Mouse (Mus musculus): Measurements from ENCODE around the gene Majin. TPM values are rescaled to one million over a fixed set of nuclear protein-coding genes. Genes with fewer than 3 reads are reported as not detected.

The Majin gene
- polyA plus RNA-seq, 1 experiment from 2014 or later: not detected

GRCm38 (mm10) chr19:6264945-6265344 lies 80.8 kb downstream of the Majin start:
- peak overlapping the region; percentile 98 for H3K27ac ChIP-seq (ENCODE audit: low read length)
- no peaks in the 10 kb centered on the region for H3K27me3 ChIP-seq (replicated peaks; ENCODE audit: control insufficient read depth, insufficient read depth, low read length)
- peak overlapping the region; percentile 58 for H3K4me3 ChIP-seq (ENCODE audit: low read length)
- 67% methylated on average over 8 of the region's 8 CpGs for WGBS
- no peaks in the 10 kb centered on the region for H3K9me3 ChIP-seq (ENCODE audit: control insufficient read depth, low read length)
- peak overlapping the region; percentile 76 for H3K9ac ChIP-seq (ENCODE audit: low read depth, low read length)
- H3K36me3 ChIP-seq (ENCODE audit: control insufficient read depth, insufficient read depth, low read length): peaks cover 16% of the 10 kb centered on the region
- no peak for ATAC-seq
- peak overlapping the region; percentile 49 for H3K4me2 ChIP-seq (ENCODE audit: low read depth, low read length)
- H3K4me1 ChIP-seq (ENCODE audit: control insufficient read depth, insufficient read depth, low read length): peaks cover 12% of the 10 kb centered on the region; the same call in 1 of the 2 replicates

- Histone ChIP-seq H3K36me3 (ENCODE audit: control insufficient read depth, insufficient read depth, low read length) (peaks cover 8% of the 10 kb centered on the region), H3K4me3 (ENCODE audit: low read length) (peak overlapping the region; percentile 58), H3K9me3 (ENCODE audit: control insufficient read depth, low read length) (no peaks in the 10 kb centered on the region), H3K4me2 (ENCODE audit: low read depth, low read length) (peak overlapping the region; percentile 49), H3K9ac (ENCODE audit: low read depth, low read length) (peak overlapping the region; percentile 76), H3K27ac (ENCODE audit: low read length) (peak overlapping the region; percentile 98), H3K4me1 (ENCODE audit: control insufficient read depth, insufficient read depth, low read length) (peaks cover 12% of the 10 kb centered on the region; the same call in 1 of the 2 replicates), H3K27me3 (replicated peaks; ENCODE audit: control insufficient read depth, insufficient read depth, low read length) (no peaks in the 10 kb centered on the region)
- WGBS: 56% methylated on average over 6 of the region's 6 CpGs
- no peak for ATAC-seq
These were observed 81.6 kb downstream of the Majin start for GRCm38 (mm10) chr19:6265727-6266182.

- Histone ChIP-seq H3K27me3 (replicated peaks; ENCODE audit: control insufficient read depth, insufficient read depth, low read length) (no peaks in the 10 kb centered on the region), H3K36me3 (ENCODE audit: control insufficient read depth, insufficient read depth, low read length) (no peaks in the 10 kb centered on the region), H3K4me1 (ENCODE audit: control insufficient read depth, insufficient read depth, low read length) (peaks cover 11% of the 10 kb centered on the region), H3K9ac (ENCODE audit: low read depth, low read length) (peak overlapping the region; percentile 26; the same call in 1 of the 2 replicates), H3K27ac (ENCODE audit: low read length) (peak overlapping the region; percentile 63), H3K4me2 (ENCODE audit: low read depth, low read length) (no peak overlapping the region), H3K9me3 (ENCODE audit: control insufficient read depth, low read length) (no peaks in the 10 kb centered on the region), H3K4me3 (ENCODE audit: low read length) (no peak overlapping the region)
- WGBS: 53% methylated on average over 11 of the region's 11 CpGs
- no peak for ATAC-seq
These were observed 83.3 kb downstream of the Majin start for GRCm38 (mm10) chr19:6267306-6268169.

- Histone ChIP-seq H3K27me3 (replicated peaks; ENCODE audit: control insufficient read depth, insufficient read depth, low read length) (no peaks in the 10 kb centered on the region), H3K27ac (ENCODE audit: low read length) (peak overlapping the region; percentile 63), H3K4me1 (ENCODE audit: control insufficient read depth, insufficient read depth, low read length) (peaks cover 14% of the 10 kb centered on the region), H3K9me3 (ENCODE audit: control insufficient read depth, low read length) (no peaks in the 10 kb centered on the region), H3K36me3 (ENCODE audit: control insufficient read depth, insufficient read depth, low read length) (no peaks in the 10 kb centered on the region), H3K4me2 (ENCODE audit: low read depth, low read length) (no peak overlapping the region), H3K4me3 (ENCODE audit: low read length) (no peak overlapping the region), H3K9ac (ENCODE audit: low read depth, low read length) (peak overlapping the region; percentile 26; the same call in 1 of the 2 replicates)
- ATAC-seq: peak; percentile 20; the same call in 1 of the 2 replicates
- 15% methylated on average over 8 of the region's 8 CpGs for WGBS
These were observed 84.0 kb downstream of the Majin start for GRCm38 (mm10) chr19:6268170-6268528.

GRCm38 (mm10) chr19:6268670-6269132 lies 84.5 kb downstream of the Majin start:
- no peak overlapping the region for H3K4me3 ChIP-seq (ENCODE audit: low read length)
- no peaks in the 10 kb centered on the region for H3K9me3 ChIP-seq (ENCODE audit: control insufficient read depth, low read length)
- peaks cover 14% of the 10 kb centered on the region for H3K4me1 ChIP-seq (ENCODE audit: control insufficient read depth, insufficient read depth, low read length)
- 76% methylated on average over 7 of the region's 7 CpGs for WGBS
- ATAC-seq: no peak
- H3K27ac ChIP-seq (ENCODE audit: low read length): peak overlapping the region; percentile 63; the same call in 1 of the 2 replicates
- no peak overlapping the region for H3K4me2 ChIP-seq (ENCODE audit: low read depth, low read length)
- H3K9ac ChIP-seq (ENCODE audit: low read depth, low read length): no peak overlapping the region
- H3K36me3 ChIP-seq (ENCODE audit: control insufficient read depth, insufficient read depth, low read length): no peaks in the 10 kb centered on the region
- H3K27me3 ChIP-seq (replicated peaks; ENCODE audit: control insufficient read depth, insufficient read depth, low read length): no peaks in the 10 kb centered on the region

GRCm38 (mm10) chr19:6269798-6270475 lies 85.7 kb downstream of the Majin start:
- no peaks in the 10 kb centered on the region for H3K27me3 ChIP-seq (replicated peaks; ENCODE audit: control insufficient read depth, insufficient read depth, low read length)
- no peaks in the 10 kb centered on the region for H3K9me3 ChIP-seq (ENCODE audit: control insufficient read depth, low read length)
- no peak overlapping the region for H3K9ac ChIP-seq (ENCODE audit: low read depth, low read length)
- 76% methylated on average over 8 of the region's 8 CpGs for WGBS
- ATAC-seq: no peak
- H3K4me2 ChIP-seq (ENCODE audit: low read depth, low read length): no peak overlapping the region
- H3K4me1 ChIP-seq (ENCODE audit: control insufficient read depth, insufficient read depth, low read length): peaks cover 14% of the 10 kb centered on the region
- H3K36me3 ChIP-seq (ENCODE audit: control insufficient read depth, insufficient read depth, low read length): no peaks in the 10 kb centered on the region
- no peak overlapping the region for H3K4me3 ChIP-seq (ENCODE audit: low read length)
- peak overlapping the region; percentile 88 for H3K27ac ChIP-seq (ENCODE audit: low read length)

- Histone ChIP-seq H3K9me3 (ENCODE audit: control insufficient read depth, low read length) (no peaks in the 10 kb centered on the region), H3K4me3 (ENCODE audit: low read length) (no peak overlapping the region), H3K4me1 (ENCODE audit: control insufficient read depth, insufficient read depth, low read length) (peaks cover 19% of the 10 kb centered on the region), H3K27me3 (replicated peaks; ENCODE audit: control insufficient read depth, insufficient read depth, low read length) (no peaks in the 10 kb centered on the region), H3K36me3 (ENCODE audit: control insufficient read depth, insufficient read depth, low read length) (no peaks in the 10 kb centered on the region), H3K4me2 (ENCODE audit: low read depth, low read length) (no peak overlapping the region), H3K27ac (ENCODE audit: low read length) (peak overlapping the region; percentile 88), H3K9ac (ENCODE audit: low read depth, low read length) (peak overlapping the region; percentile 57; the same call in 1 of the 2 replicates)
- WGBS: 54% methylated on average over 9 of the region's 9 CpGs
- peak; percentile 1; the same call in 1 of the 2 replicates for ATAC-seq
These were observed 86.5 kb downstream of the Majin start for GRCm38 (mm10) chr19:6270661-6271060.

GRCm38 (mm10) chr19:6271206-6271605 lies 87.0 kb downstream of the Majin start:
- H3K4me1 ChIP-seq (ENCODE audit: control insufficient read depth, insufficient read depth, low read length): peaks cover 20% of the 10 kb centered on the region
- no peaks in the 10 kb centered on the region for H3K36me3 ChIP-seq (ENCODE audit: control insufficient read depth, insufficient read depth, low read length)
- 31% methylated on average over 8 of the region's 8 CpGs for WGBS
- peak overlapping the region; percentile 88 for H3K27ac ChIP-seq (ENCODE audit: low read length)
- peak overlapping the region; percentile 57 for H3K9ac ChIP-seq (ENCODE audit: low read depth, low read length)
- H3K4me3 ChIP-seq (ENCODE audit: low read length): no peak overlapping the region
- ATAC-seq: no peak
- no peaks in the 10 kb centered on the region for H3K9me3 ChIP-seq (ENCODE audit: control insufficient read depth, low read length)
- H3K4me2 ChIP-seq (ENCODE audit: low read depth, low read length): no peak overlapping the region
- no peaks in the 10 kb centered on the region for H3K27me3 ChIP-seq (replicated peaks; ENCODE audit: control insufficient read depth, insufficient read depth, low read length)

GRCm38 (mm10) chr19:6272053-6272452 lies 87.9 kb downstream of the Majin start:
- Histone ChIP-seq H3K4me3 (ENCODE audit: low read length) (no peak overlapping the region), H3K27ac (ENCODE audit: low read length) (peak overlapping the region; percentile 88), H3K9ac (ENCODE audit: low read depth, low read length) (no peak overlapping the region), H3K9me3 (ENCODE audit: control insufficient read depth, low read length) (no peaks in the 10 kb centered on the region), H3K27me3 (replicated peaks; ENCODE audit: control insufficient read depth, insufficient read depth, low read length) (no peaks in the 10 kb centered on the region), H3K4me1 (ENCODE audit: control insufficient read depth, insufficient read depth, low read length) (peaks cover 20% of the 10 kb centered on the region), H3K36me3 (ENCODE audit: control insufficient read depth, insufficient read depth, low read length) (no peaks in the 10 kb centered on the region), H3K4me2 (ENCODE audit: low read depth, low read length) (no peak overlapping the region)
- ATAC-seq: peak; percentile 36
- WGBS: 62% methylated on average over 7 of the region's 7 CpGs
